19 mouse cellular contexts compared by ENCODE assay signal in the genomic region with DNA sequence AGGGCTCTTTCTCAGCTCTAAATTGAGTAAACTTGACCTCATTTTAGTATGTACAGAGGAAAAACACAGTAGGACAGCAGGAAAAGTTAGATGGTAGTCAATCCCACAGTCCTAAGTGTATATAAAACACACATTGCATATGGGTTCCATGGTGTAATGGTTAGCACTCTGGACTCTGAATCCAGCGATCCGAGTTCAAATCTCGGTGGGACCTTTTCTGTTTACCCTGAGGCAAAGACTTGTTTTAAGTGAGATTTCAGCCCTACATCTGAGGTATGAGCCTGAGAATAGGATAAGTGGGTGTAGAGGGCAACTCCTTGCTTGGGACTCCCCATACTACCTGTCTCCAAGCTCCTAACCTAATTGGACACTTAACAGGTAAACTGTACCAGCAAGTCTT. TPM values are rescaled to one million over a fixed set of nuclear protein-coding genes. Genes with fewer than 3 reads are reported as not detected.
DNase-seq lines count a peak whose midpoint lies in the region; ATAC-seq lines count a peak whose summit lies in the region.
"Had no signal": no experiment of that assay in that cellular context is flagged by ENCODE, and none has a peak within 500 bp of the region (broad histone marks: within the 10 kb centered on the region; RNA-seq: fewer than 3 reads in every experiment).

No protein-coding gene starts in this region.

- 31% methylated on average over 3 of the region's 3 CpGs for WGBS in midbrain, embryonic 11.5 days
- WGBS in midbrain, embryonic 13.5 days, result 23% methylated on average over 3 of the region's 3 CpGs

- peaks cover 31% of the 10 kb centered on the region for H3K27me3 ChIP-seq in midbrain, embryonic 11.5 days (ENCODE audit: control insufficient read depth, insufficient read depth, low read length)
- H3K27me3 ChIP-seq in midbrain, embryonic 13.5 days, result peaks cover 65% of the 10 kb centered on the region

- H3K4me1 ChIP-seq in midbrain, embryonic 11.5 days (ENCODE audit: control insufficient read depth, insufficient read depth, low read length), result peaks cover 5% of the 10 kb centered on the region
- peaks cover 7% of the 10 kb centered on the region for H3K4me1 ChIP-seq in midbrain, embryonic 13.5 days (replicated peaks)

- no peak overlapping the region for H3K9ac ChIP-seq in midbrain, embryonic 11.5 days (ENCODE audit: low read length)
- H3K9ac ChIP-seq in midbrain, embryonic 13.5 days (replicated peaks), result no peak overlapping the region
- H3K9ac ChIP-seq: embryonic facial prominence, embryonic 15.5 days; forebrain, embryonic 15.5 days; hindbrain, embryonic 14.5 days; midbrain, embryonic 12.5 days had no signal

- ATAC-seq in midbrain, embryonic 11.5 days (ENCODE audit: low FRiP score), result no peak
- no peak for ATAC-seq in midbrain, embryonic 13.5 days
- ATAC-seq: activated CD4-positive, CD25-positive, alpha-beta regulatory T cell, adult 4 months; forebrain, embryonic 15.5 days had no signal

- H3K36me3 ChIP-seq in midbrain, embryonic 11.5 days (ENCODE audit: control insufficient read depth, insufficient read depth, low read length), result no peaks in the 10 kb centered on the region
- H3K36me3 ChIP-seq in midbrain, embryonic 13.5 days, result no peaks in the 10 kb centered on the region
- H3K36me3 ChIP-seq: embryonic facial prominence, embryonic 15.5 days; forebrain, embryonic 15.5 days; midbrain, embryonic 12.5 days had no signal

- no peak overlapping the region for H3K4me2 ChIP-seq in midbrain, embryonic 11.5 days
- H3K4me2 ChIP-seq in midbrain, embryonic 13.5 days (replicated peaks), result no peak overlapping the region
- H3K4me2 ChIP-seq: embryonic facial prominence, embryonic 15.5 days; forebrain, embryonic 15.5 days; hindbrain, embryonic 14.5 days; midbrain, embryonic 12.5 days had no signal

- H3K27ac ChIP-seq in midbrain, embryonic 11.5 days (ENCODE audit: low read depth, low read length), result no peak overlapping the region
- H3K27ac ChIP-seq in midbrain, embryonic 13.5 days, result no peak overlapping the region
- H3K27ac ChIP-seq: embryonic facial prominence, embryonic 15.5 days; forebrain, embryonic 15.5 days; hindbrain, embryonic 14.5 days; layer of hippocampus, adult 2 months; midbrain, embryonic 12.5 days had no signal

- H3K4me3 ChIP-seq in midbrain, embryonic 11.5 days (ENCODE audit: low read depth, low read length), result no peak overlapping the region
- no peak overlapping the region for H3K4me3 ChIP-seq in midbrain, embryonic 13.5 days (replicated peaks)
- H3K4me3 ChIP-seq: embryonic facial prominence, embryonic 15.5 days; forebrain, embryonic 15.5 days; layer of hippocampus, adult 2 months; midbrain, embryonic 12.5 days had no signal

- no peaks in the 10 kb centered on the region for H3K9me3 ChIP-seq in midbrain, embryonic 11.5 days (ENCODE audit: control insufficient read depth, low read length)
- no peaks in the 10 kb centered on the region for H3K9me3 ChIP-seq in midbrain, embryonic 13.5 days
- H3K9me3 ChIP-seq: embryonic facial prominence, embryonic 15.5 days; forebrain, embryonic 15.5 days; midbrain, embryonic 12.5 days had no signal

- peak; percentile 65 for DNase-seq in midbrain, embryonic 11.5 days (ENCODE audit: low spot score, missing footprints)
- DNase-seq in MN1 (ENCODE audit: low spot score) (peak; percentile 52), liver (peak; percentile 61)
- peak; percentile 53 for DNase-seq in mesoderm, embryonic 11.5 days (ENCODE audit: low read depth, low spot score)
- DNase-seq in frontal cortex, postnatal 14 days (ENCODE audit: low spot score in 2 of 2), result no peak
- DNase-seq in layer of hippocampus, postnatal 25 days (ENCODE audit: extremely low spot score in 1 of 2, low spot score in 1 of 2), result no peak
- DNase-seq: cerebellum, adult 9-11 months had no signal

RNA-seq across cellular contexts. Expression of gene BC107364, which starts 27.1 kb away (rescaled TPM):
- not detected in 2 replicates for polyA plus RNA-seq in midbrain, embryonic 11.5 days (2014; fragmentation: Nextera tagmentation; extraction: Ambion mirVana)
- not detected in 2 replicates for polyA plus RNA-seq in midbrain, embryonic 13.5 days (2015; fragmentation: Nextera tagmentation; extraction: Ambion mirVana)
- not detected for total RNA-seq in layer of hippocampus, postnatal 25 days (2021)
- total RNA-seq: gastrocnemius, postnatal 4 days; layer of hippocampus, adult 2 months; left cerebral cortex, postnatal 14 days had no signal
- polyA plus RNA-seq: brain, embryonic 14.5 days; forebrain, embryonic 15.5 days; hindbrain, embryonic 14.5 days; midbrain, embryonic 12.5 days; neural tube, embryonic 11.5 days; spleen, adult 2 months had no signal

RNA-seq across cellular contexts. Expression of gene Hfe2, which starts 45.7 kb away (rescaled TPM):
- 1.3 and 1.7 TPM in 2 replicates for polyA plus RNA-seq in midbrain, embryonic 11.5 days (2014; fragmentation: Nextera tagmentation; extraction: Ambion mirVana)
- 0.62 and 0.76 TPM in 2 replicates for polyA plus RNA-seq in midbrain, embryonic 13.5 days (2015; fragmentation: Nextera tagmentation; extraction: Ambion mirVana)
- under 1 TPM in 1 of 2 experiments, not detected in 1; 0.12 TPM for total RNA-seq in layer of hippocampus, postnatal 25 days (2021)
- polyA plus RNA-seq: activated CD4-positive, CD25-positive, alpha-beta regulatory T cell, adult 4 months had no signal

Comparison
In these comparisons a context has a peak if more than half of its experiments do, and no peak if none do; other contexts are left out.
1. DNase-seq: peak in midbrain, embryonic 11.5 days (single experiment), MN1 (single experiment), liver (single experiment) and mesoderm, embryonic 11.5 days (single experiment); none in frontal cortex, postnatal 14 days (0 of 2) and layer of hippocampus, postnatal 25 days (0 of 2).